Mouse (Mus musculus) CH12.LX (cell line): ENCODE measurements at regions not wholly inside any gene's neighbourhood (a gene's known extent, or its start where the extent isn't known, plus 50 kb on each side); places are given as distances from the start of the nearest gene placed in this dataset.

Experiments
- EP300 ChIP-seq: IDR thresholded peaks from 2 replicates; pipeline ENCODE4 v1.6.1; 2011; ENCODE audit warnings: low read length, improper control_type of control experiment
- MAFK ChIP-seq: IDR thresholded peaks from 2 replicates; pipeline ENCODE4 v1.6.1; 2011; ENCODE audit warnings: low read length, improper control_type of control experiment; ENCODE audit not compliant: insufficient replicate concordance
- MXI1 ChIP-seq: IDR thresholded peaks from 2 replicates; pipeline ENCODE4 v1.6.1; 2011; ENCODE audit warnings: mild to moderate bottlenecking, low read depth, low read length, improper control_type of control experiment
- NRF1 ChIP-seq: IDR thresholded peaks from 2 replicates; pipeline ENCODE4 v1.6.1; 2014; ENCODE audit warnings: low read depth, mild to moderate bottlenecking, inconsistent platforms, low read length, improper control_type of control experiment, moderate library complexity
- POLR2A ChIP-seq: IDR thresholded peaks from 2 replicates; pipeline ENCODE4 v1.6.1; 2011; ENCODE audit warnings: low read depth, mild to moderate bottlenecking, improper control_type of control experiment, low read length
- RCOR1 ChIP-seq: conservative IDR thresholded peaks from 2 replicates; pipeline ENCODE4 v1.6.1; 2012; ENCODE audit warnings: low read depth, mild to moderate bottlenecking, inconsistent platforms, low read length, improper control_type of control experiment

DNA sequence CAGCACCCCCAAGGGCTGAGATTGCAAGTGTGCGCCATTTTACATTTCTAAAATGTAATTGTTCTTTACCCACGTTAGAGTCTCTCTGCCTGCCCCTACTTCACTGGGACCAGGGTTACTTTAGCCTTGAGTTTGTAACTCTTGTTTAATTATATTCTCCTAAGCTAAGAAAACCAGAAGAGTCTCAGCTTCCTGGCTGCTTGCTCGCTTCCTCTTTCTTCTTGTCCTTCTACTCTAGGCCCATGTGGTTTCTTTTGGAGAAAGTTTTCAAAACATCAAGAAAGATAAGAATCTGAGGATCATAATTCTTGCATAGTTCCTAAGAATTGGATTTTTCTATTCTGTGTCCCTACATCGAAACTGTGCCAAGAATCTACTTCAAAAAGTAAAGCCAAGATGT is 228.6 kb downstream of the Tmsb4x start:
- TF ChIP-seq POLR2A, result no peak
- no peak for TF ChIP-seq MAFK
- TF ChIP-seq MXI1, result no peak
- TF ChIP-seq RCOR1, result no peak
- TF ChIP-seq EP300, result no peak; the same call in 1 of the 2 replicates
- no peak for TF ChIP-seq NRF1
